Mouse (Mus musculus): ENCODE measurements at regions not wholly inside any gene's neighbourhood (a gene's known extent, or its start where the extent isn't known, plus 50 kb on each side); places are given as distances from the start of the nearest gene placed in this dataset.

DNA sequence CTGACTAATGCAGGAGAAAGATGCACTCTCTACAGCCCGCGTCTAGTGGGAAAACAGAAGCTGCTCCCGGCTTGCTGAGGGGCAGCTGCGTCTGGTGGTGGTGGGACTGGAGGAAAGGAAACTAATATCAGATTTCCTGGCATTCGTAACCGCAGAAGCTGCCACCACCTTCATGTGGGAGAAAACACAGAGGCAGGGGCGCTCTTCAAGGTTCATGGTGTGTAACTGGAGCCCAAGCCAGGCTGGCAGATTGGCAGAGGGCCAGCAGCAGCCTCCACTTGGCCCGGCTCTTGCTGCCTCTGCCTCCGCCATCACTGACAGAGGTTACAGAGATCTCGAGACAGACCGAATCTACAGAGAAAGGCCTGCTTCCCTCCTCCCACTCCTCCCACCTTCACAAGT is 80.7 kb upstream of the Stt3b start:
- Histone ChIP-seq H3K4me1 (peaks cover 27% of the 10 kb centered on the region), H3K4me3 (no peak overlapping the region), H3K9ac (no peak overlapping the region), H3K27me3 (no peaks in the 10 kb centered on the region), H3K9me3 (no peaks in the 10 kb centered on the region), H3K4me2 (replicated peaks) (peak overlapping the region; percentile 47), H3K27ac (peak overlapping the region; percentile 69), H3K36me3 (no peaks in the 10 kb centered on the region)
- peak; percentile 91 for ATAC-seq (ENCODE audit: low FRiP score, low read depth)
- 4% methylated on average over 11 of the region's 11 CpGs for WGBS

DNA sequence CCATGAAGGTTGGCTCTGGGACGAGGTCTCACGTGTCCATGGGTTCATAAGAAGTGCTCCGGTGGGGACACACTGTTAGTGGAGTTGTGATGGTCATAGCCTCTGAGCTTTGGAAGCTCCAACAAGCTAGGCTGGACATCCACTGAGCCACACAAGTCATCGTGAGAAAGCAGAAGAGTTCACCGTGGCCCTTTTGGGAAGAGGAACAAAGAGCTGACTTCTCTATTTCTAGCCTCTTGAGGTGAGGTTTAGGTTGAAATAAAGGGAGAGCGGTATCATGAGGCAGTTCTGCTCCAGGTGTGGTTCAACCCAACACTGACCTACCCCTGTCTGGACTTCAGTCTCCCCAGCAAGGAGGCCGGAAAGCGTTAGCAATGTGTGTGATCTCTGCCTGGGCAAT is 85.3 kb upstream of the Stt3b start:
- H3K27ac ChIP-seq = no peak overlapping the region
- no peak overlapping the region for H3K4me3 ChIP-seq
- no peaks in the 10 kb centered on the region for H3K36me3 ChIP-seq
- WGBS = 90% methylated on average over 8 of the region's 8 CpGs
- peaks cover 24% of the 10 kb centered on the region for H3K4me1 ChIP-seq
- H3K27me3 ChIP-seq = no peaks in the 10 kb centered on the region
- H3K9ac ChIP-seq = no peak overlapping the region
- no peak for ATAC-seq (ENCODE audit: low FRiP score, low read depth)
- H3K9me3 ChIP-seq = peaks cover 9% of the 10 kb centered on the region
- no peak overlapping the region for H3K4me2 ChIP-seq (replicated peaks)

DNA sequence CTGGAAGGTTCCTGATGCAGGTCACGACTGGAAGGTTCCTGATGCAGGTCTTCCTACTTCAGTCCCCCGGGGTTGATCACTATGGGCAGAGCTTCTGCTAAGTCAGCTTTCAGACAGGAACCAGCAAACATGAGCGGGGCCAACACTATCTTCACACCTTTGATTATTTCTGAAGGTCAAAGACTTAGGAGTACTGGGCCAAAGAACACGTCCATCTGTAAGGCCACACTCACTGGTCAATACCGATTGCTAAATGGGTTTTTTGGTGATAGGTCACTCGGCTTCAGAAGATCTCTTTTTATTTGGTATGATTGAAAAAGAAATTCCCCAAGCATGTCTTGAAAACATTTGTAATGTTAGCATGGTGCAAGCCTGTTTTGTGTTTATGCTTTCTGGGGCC is 90.2 kb upstream of the Stt3b start:
- Histone ChIP-seq H3K4me2 (replicated peaks) (no peak overlapping the region), H3K9ac (no peak overlapping the region), H3K36me3 (no peaks in the 10 kb centered on the region), H3K27me3 (no peaks in the 10 kb centered on the region), H3K4me1 (peaks cover 13% of the 10 kb centered on the region), H3K9me3 (peaks cover 9% of the 10 kb centered on the region), H3K4me3 (no peak overlapping the region), H3K27ac (no peak overlapping the region)
- no peak for ATAC-seq (ENCODE audit: low FRiP score, low read depth)
- 92% methylated on average over 6 of the region's 6 CpGs for WGBS

DNA sequence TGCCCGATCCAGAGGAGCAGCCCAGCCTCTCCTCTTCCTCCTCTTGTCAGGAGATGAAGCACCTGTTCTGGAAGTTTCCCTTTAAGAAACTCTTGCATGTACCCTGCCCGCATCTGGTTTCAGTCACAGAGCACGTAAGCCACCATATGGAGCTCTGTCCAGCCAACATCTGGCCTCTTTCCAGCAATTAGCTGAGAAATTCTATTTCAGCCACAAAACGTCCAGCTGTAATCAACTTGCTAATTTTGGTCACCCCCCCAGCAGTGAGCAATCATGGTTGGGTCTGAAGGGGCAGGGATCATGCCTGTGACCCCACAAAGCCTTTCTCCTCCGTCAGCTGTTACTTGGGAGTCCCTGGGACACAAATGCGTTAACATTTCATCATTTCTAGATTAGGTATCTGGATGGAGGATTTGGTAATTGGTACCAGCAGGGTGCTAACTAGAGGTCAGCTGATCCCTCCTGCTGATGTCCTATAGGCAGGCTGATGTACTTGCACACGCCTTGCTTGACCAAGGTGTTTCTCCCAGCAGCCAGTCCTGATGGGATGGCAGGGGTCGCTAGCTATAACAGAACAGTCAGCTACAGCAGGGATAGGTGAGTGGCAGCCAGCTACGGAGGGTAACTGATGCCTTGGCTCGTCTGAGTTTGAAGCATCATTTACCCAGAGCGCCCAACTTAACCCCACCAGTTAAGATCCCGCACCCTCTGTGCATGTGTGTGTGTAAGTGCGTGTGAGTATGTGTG is 91.4 kb upstream of the Stt3b start:
- Histone ChIP-seq H3K27ac (peak overlapping the region; percentile 15; the same call in 1 of the 2 replicates), H3K4me3 (no peak overlapping the region), H3K9ac (no peak overlapping the region), H3K9me3 (peaks cover 9% of the 10 kb centered on the region), H3K36me3 (no peaks in the 10 kb centered on the region), H3K4me1 (peaks cover 13% of the 10 kb centered on the region), H3K4me2 (replicated peaks) (no peak overlapping the region; the same call in 1 of the 2 replicates), H3K27me3 (no peaks in the 10 kb centered on the region)
- WGBS = 28% methylated on average over 13 of the region's 13 CpGs
- ATAC-seq (ENCODE audit: low FRiP score, low read depth) = no peak; the same call in 1 of the 2 replicates

DNA sequence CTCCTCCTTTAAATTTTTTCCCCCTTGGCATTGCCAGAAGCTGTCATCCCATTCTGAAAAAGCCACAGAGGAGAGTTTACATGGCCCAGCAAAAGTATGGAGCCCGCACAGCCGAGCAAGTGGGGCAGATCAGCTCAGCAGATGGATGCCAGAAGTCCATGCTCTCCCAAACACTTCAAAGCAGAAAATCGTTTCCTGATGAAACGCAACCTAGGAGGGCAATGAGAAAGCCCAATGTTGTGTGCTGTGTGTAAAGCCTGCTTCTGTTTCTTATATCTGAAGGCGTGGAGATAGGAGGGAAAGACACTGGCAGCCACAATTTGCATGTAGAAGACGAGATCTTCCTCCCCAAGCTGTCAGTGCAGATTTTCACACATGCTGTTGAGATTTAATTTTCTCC is 92.4 kb upstream of the Stt3b start:
- WGBS = 34% methylated on average over 6 of the region's 6 CpGs
- Histone ChIP-seq H3K9ac (no peak overlapping the region), H3K4me3 (no peak overlapping the region), H3K4me2 (replicated peaks) (no peak overlapping the region), H3K27me3 (no peaks in the 10 kb centered on the region), H3K27ac (no peak overlapping the region), H3K4me1 (peaks cover 13% of the 10 kb centered on the region), H3K9me3 (peaks cover 8% of the 10 kb centered on the region), H3K36me3 (no peaks in the 10 kb centered on the region)
- ATAC-seq (ENCODE audit: low FRiP score, low read depth) = no peak

DNA sequence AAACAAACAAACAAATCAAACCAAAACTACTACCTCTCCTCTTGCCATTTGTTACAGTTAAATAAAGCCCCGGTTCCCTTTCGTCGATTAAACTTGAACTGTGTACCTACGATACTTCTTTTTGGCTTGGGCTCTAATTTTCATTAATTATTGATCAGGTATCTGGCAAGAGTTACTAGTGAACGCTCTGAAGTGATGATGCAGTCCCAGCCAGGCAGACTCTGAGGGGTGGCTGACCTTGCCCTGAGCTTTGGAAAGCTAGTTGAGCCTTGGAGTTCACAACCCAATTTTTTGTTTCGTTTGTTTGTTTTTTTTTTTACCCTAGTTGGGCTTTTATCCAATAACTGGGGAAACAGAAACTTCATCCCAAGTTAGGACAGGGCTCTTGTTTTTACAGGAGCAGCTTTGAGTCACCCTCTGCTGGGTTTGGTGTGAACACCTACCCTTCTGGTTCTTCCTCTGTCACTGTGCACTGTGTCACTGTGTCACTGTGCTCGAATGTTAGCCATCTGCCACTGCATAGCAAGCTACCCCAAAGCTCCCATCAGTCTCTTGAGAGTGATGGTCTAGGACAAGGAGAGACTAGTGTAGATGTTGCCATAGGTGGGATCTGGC is 93.2 kb upstream of the Stt3b start:
- no peaks in the 10 kb centered on the region for H3K27me3 ChIP-seq
- no peaks in the 10 kb centered on the region for H3K9me3 ChIP-seq
- no peak for ATAC-seq (ENCODE audit: low FRiP score, low read depth)
- H3K4me3 ChIP-seq = no peak overlapping the region
- no peaks in the 10 kb centered on the region for H3K36me3 ChIP-seq
- peaks cover 13% of the 10 kb centered on the region for H3K4me1 ChIP-seq
- 88% methylated on average over 7 of the region's 7 CpGs for WGBS
- H3K9ac ChIP-seq = no peak overlapping the region
- no peak overlapping the region for H3K4me2 ChIP-seq (replicated peaks)
- no peak overlapping the region for H3K27ac ChIP-seq

DNA sequence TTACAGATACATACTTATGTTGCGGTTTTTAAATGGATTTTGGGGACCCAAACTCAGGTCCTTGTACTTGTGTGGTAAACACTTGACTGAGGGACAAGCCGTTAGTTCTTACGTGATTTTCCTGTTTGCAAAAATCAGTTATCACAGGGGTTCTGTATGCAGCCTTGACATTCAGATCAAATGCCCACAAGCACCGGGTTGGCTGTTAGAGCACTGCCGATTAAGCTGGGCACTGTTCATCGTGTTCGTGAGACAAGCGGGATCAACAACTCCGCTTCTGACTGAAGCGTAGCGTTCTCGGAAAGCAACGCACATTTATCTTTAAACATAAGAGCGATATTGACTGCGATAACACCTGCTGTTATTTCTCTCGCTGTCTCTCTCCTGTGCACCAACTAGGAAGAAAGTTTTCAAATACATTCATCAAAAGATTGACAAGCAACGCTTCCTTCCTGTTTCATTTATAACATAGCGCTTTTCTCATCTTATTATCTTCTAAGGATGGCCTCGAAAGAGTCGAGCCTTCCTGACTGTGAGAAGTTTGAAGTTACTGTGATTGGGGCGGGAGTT is 97.8 kb upstream of the Stt3b start:
- no peak overlapping the region for H3K9ac ChIP-seq
- H3K4me2 ChIP-seq (replicated peaks) = no peak overlapping the region

DNA sequence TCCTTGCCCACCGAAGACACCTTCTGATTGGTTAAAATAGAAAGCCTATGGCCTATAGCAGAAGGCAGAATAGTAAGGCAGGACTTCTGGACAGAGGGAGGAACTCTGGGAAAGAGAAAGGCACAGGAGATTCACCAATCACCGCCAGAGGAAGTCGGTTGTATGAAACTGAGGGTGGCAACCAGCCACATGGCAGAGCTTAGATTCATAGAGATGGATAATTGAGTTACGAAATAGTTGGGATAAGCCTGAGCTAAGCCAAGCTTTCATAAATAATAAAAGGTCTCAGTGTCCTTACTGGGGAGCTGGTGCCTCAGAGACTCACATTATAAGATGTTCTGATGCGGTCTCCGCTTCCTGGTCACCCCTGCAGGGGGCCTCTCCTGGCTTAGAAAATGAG is 98.7 kb upstream of the Stt3b start:
- Histone ChIP-seq H3K4me1 (peaks cover 21% of the 10 kb centered on the region), H3K4me3 (no peak overlapping the region), H3K36me3 (no peaks in the 10 kb centered on the region), H3K9me3 (no peaks in the 10 kb centered on the region), H3K27me3 (no peaks in the 10 kb centered on the region), H3K4me2 (replicated peaks) (no peak overlapping the region), H3K27ac (no peak overlapping the region), H3K9ac (no peak overlapping the region)
- WGBS = 77% methylated on average over 6 of the region's 6 CpGs
- ATAC-seq (ENCODE audit: low FRiP score, low read depth) = no peak

More for the DNA sequence above, 97.8 kb upstream of the Stt3b start:
- Histone ChIP-seq H3K27ac (no peak overlapping the region), H3K36me3 (no peaks in the 10 kb centered on the region), H3K27me3 (no peaks in the 10 kb centered on the region), H3K9me3 (no peaks in the 10 kb centered on the region), H3K4me1 (peaks cover 21% of the 10 kb centered on the region), H3K4me3 (no peak overlapping the region)
- WGBS = 92% methylated on average over 21 of the region's 21 CpGs
- ATAC-seq (ENCODE audit: low FRiP score, low read depth) = no peak

DNA sequence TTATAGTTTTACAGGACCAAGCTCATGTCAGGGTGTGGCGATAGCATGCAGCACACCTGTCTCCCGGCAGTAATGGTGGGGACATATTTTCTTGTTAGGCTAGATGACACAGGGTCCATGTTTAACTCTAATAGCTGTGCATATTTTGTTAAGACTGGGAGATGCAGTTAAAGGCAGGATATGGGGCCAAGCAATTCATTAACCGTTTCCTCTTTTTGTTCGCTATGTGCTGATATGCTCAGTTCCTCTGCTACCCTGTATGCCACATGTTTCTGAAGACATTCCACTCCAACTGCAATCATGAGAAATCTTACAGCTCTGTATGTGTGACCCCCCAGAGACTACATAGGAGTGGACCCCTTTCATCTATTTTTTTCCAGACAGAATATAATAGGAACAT is 104.0 kb upstream of the Stt3b start:
- 78% methylated on average over 4 of the region's 4 CpGs for WGBS
- no peak for ATAC-seq (ENCODE audit: low FRiP score, low read depth)
- Histone ChIP-seq H3K27ac (no peak overlapping the region), H3K9me3 (peaks cover 4% of the 10 kb centered on the region; the same call in 1 of the 2 replicates), H3K4me2 (replicated peaks) (no peak overlapping the region), H3K36me3 (no peaks in the 10 kb centered on the region), H3K27me3 (no peaks in the 10 kb centered on the region), H3K4me1 (peaks cover 21% of the 10 kb centered on the region), H3K4me3 (no peak overlapping the region), H3K9ac (no peak overlapping the region)

DNA sequence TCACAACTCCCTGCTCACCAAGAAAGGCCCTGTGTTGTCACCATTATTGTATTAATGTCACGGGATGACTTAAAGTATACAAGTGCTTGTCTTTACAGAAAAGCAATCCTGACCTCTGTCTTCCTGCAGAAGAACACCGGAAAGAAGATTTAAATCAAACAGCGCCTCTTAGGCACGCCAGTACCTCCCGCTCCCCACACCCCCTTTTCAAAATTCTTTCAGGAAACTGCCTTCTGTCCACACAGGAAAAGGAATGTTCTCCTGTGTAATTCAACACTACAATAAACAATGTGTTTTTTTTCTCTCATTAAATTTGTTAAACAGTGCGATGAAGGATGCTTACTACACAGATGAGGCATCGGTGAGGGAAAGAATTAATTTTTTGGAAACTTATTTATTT is 112.6 kb upstream of the Stt3b start:
- no peak overlapping the region for H3K27ac ChIP-seq
- H3K4me2 ChIP-seq (replicated peaks) = no peak overlapping the region
- no peaks in the 10 kb centered on the region for H3K27me3 ChIP-seq
- H3K36me3 ChIP-seq = no peaks in the 10 kb centered on the region
- no peak overlapping the region for H3K9ac ChIP-seq
- H3K4me1 ChIP-seq = peaks cover 6% of the 10 kb centered on the region; the same call in 1 of the 2 replicates
- no peak overlapping the region for H3K4me3 ChIP-seq
- 77% methylated on average over 7 of the region's 7 CpGs for WGBS
- H3K9me3 ChIP-seq = peaks cover 12% of the 10 kb centered on the region; the same call in 1 of the 2 replicates
- ATAC-seq (ENCODE audit: low FRiP score, low read depth) = no peak

DNA sequence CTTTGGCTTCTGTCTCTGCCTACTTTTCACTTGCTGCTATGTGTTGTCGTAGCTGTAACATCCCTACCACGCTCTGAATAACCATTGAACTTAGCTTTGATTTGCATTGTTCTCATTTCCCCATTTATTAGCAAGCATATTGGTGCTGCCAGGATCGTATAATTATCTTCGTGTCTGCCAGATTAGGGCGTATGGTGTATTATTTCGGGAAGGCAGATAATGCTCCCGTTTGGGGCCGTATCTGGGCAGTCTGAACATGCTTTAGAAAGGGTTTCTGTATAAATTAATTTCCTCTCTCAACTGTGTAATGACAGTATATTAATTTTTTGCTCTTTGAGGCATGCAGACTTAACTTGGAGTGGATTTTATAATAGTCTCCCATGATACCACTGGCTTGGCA is 116.5 kb upstream of the Stt3b start:
- WGBS = 83% methylated on average over 8 of the region's 8 CpGs
- no peaks in the 10 kb centered on the region for H3K36me3 ChIP-seq
- no peak for ATAC-seq (ENCODE audit: low FRiP score, low read depth)
- H3K9me3 ChIP-seq = no peaks in the 10 kb centered on the region
- no peaks in the 10 kb centered on the region for H3K27me3 ChIP-seq
- H3K4me2 ChIP-seq (replicated peaks) = no peak overlapping the region
- H3K27ac ChIP-seq = no peak overlapping the region
- peaks cover 6% of the 10 kb centered on the region; the same call in 1 of the 2 replicates for H3K4me1 ChIP-seq
- no peak overlapping the region for H3K9ac ChIP-seq
- no peak overlapping the region for H3K4me3 ChIP-seq

DNA sequence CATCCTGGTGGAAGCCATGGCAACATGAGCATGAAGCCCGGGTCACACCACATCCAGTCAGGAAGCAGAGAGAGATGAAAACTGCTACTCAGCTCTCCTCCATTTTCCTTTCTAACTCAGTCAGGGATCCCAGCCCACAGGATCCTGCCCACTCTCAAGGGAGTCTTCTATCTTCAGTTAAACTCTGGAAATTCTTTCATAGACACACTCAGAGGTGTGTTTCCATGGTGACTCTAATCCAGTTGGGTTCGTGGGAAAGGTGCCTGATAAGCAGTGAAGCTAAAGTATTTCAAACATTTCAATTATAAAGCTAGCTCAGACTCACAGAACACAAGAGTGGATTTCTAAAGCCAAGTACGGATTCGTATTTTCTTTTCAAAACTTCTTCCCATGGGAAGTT is 120.0 kb upstream of the Stt3b start:
- Histone ChIP-seq H3K4me3 (no peak overlapping the region), H3K27ac (no peak overlapping the region), H3K9ac (no peak overlapping the region), H3K4me1 (no peaks in the 10 kb centered on the region), H3K36me3 (no peaks in the 10 kb centered on the region), H3K9me3 (no peaks in the 10 kb centered on the region), H3K27me3 (no peaks in the 10 kb centered on the region), H3K4me2 (replicated peaks) (no peak overlapping the region)
- ATAC-seq (ENCODE audit: low FRiP score, low read depth) = no peak
- 80% methylated on average over 4 of the region's 4 CpGs for WGBS

Measured in limb, embryonic 13.5 days (tissue).